Mouse (Mus musculus) megakaryocyte progenitor cell, adult 5-6 weeks (primary cell): Measurements from ENCODE around the gene Gm21992. TPM values are rescaled to one million over a fixed set of nuclear protein-coding genes. Genes with fewer than 3 reads are reported as not detected.
"Not testable (repeated sequence)": the region's sequence is repeated elsewhere in the genome, so short reads cannot be mapped to it uniquely, and the experiment has no call there.

Experiments used
- ATAC-seq: replicated peaks from 2 replicates; pipeline ENCODE4 v1.8.0; 2016; ENCODE audit warnings: mild to moderate bottlenecking, moderate TSS enrichment, inconsistent platforms; ENCODE audit not compliant: poor library complexity
- total RNA-seq, 2 experiments: library from RNA; stranded (forward) in 1 of 2; stranded (reverse) in 1 of 2; fragments of 157-497, 149-512 nt in 1 of 2; fragments of 200-1000 nt in 1 of 2; gene quantifications; 2 replicates each; pipeline versions ENCODE4 v1.2.3 to v1.2.4; 2015 to 2017

The Gm21992 gene
- total RNA-seq, 2 experiments from 2014 or later: 18.2 to 23.5 TPM

GRCm38 (mm10) chr19:4817182-4817835 is 5.9 kb upstream of the Gm21992 start:
- no peak for ATAC-seq

GRCm38 (mm10) chr19:4813015-4813414 is 1.6 kb upstream of the Gm21992 start:
- ATAC-seq: no peak

- ATAC-seq: not testable (repeated sequence)
Measured at GRCm38 (mm10) chr19:4812334-4812949, 1.0 kb upstream of the Gm21992 start.

- no peak for ATAC-seq
Measured at GRCm38 (mm10) chr19:4811909-4812242, 464 bp upstream of the Gm21992 start.

GRCm38 (mm10) chr19:4810746-4811062 is 708 bp downstream of the Gm21992 start:
- no peak for ATAC-seq

- ATAC-seq: no peak
Measured at GRCm38 (mm10) chr19:4810309-4810708, 1.1 kb downstream of the Gm21992 start.

- ATAC-seq: no peak
Measured at GRCm38 (mm10) chr19:4803283-4803682, 8.1 kb downstream of the Gm21992 start.

- no peak for ATAC-seq
Measured at GRCm38 (mm10) chr19:4802691-4803091, 8.7 kb downstream of the Gm21992 start.

- ATAC-seq: no peak
Measured at GRCm38 (mm10) chr19:4799083-4799482, 12.3 kb downstream of the Gm21992 start.

- ATAC-seq: no peak
Measured at GRCm38 (mm10) chr19:4797846-4798245, 13.6 kb downstream of the Gm21992 start.

GRCm38 (mm10) chr19:4795929-4796328 is 15.5 kb downstream of the Gm21992 start:
- ATAC-seq: no peak

GRCm38 (mm10) chr19:4793831-4794422 is 17.5 kb downstream of the Gm21992 start, which contains the start of gene Rbm4:
Rbm4 (minus strand) TSS chr19:4793901.
- peak; percentile 97 for ATAC-seq

GRCm38 (mm10) chr19:4793281-4793830 is 18.1 kb downstream of the Gm21992 start:
- peak; percentile 13; the same call in 1 of the 2 replicates for ATAC-seq

GRCm38 (mm10) chr19:4786313-4786712 is 25.1 kb downstream of the Gm21992 start:
- no peak for ATAC-seq

- ATAC-seq: no peak
Measured at GRCm38 (mm10) chr19:4785206-4785605, 26.2 kb downstream of the Gm21992 start.

GRCm38 (mm10) chr19:4782891-4783290 is 28.5 kb downstream of the Gm21992 start:
- no peak for ATAC-seq

GRCm38 (mm10) chr19:4772785-4773184 is 38.6 kb downstream of the Gm21992 start:
- no peak for ATAC-seq

- ATAC-seq: no peak
Measured at GRCm38 (mm10) chr19:4767507-4768148, 43.8 kb downstream of the Gm21992 start.

- no peak for ATAC-seq
Measured at GRCm38 (mm10) chr19:4762876-4763275, 48.5 kb downstream of the Gm21992 start.

- not testable (repeated sequence) for ATAC-seq
Measured at GRCm38 (mm10) chr19:4760544-4760943, 50.9 kb downstream of the Gm21992 start.

GRCm38 (mm10) chr19:4756921-4757320 is 54.5 kb downstream of the Gm21992 start:
- ATAC-seq: no peak
